In the genomic region with DNA sequence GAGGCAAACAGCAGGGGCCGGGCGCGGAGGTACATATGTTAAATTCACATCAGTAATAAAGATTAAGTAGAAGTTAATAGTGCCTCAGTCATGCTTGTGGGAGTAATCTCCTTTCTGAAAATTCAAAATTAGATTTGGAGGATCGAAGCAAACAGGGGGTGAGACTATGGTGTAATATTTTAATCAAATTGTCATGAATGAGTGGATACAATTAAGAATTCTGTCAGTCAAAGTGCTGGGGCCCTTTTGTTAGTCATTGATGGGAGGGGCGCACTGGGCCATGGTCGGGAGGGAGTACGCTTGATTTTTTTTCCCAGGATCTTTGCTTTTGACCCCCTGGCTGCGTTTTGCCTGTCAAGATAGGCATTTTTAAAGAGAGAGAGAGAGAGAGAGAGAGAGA, we compare ENCODE assay signal across 17 mouse cellular contexts.
DNase-seq lines count a peak whose midpoint lies in the region; ATAC-seq and TF ChIP-seq lines count a peak whose summit lies in the region.
"Had no signal": no experiment of that assay in that cellular context is flagged by ENCODE, and none has a peak within 500 bp of the region (broad histone marks: within the 10 kb centered on the region; RNA-seq: fewer than 3 reads in every experiment).

No protein-coding gene starts in this region.

- H3K36me3 ChIP-seq in limb, embryonic 12.5 days: no peaks in the 10 kb centered on the region
- no peaks in the 10 kb centered on the region for H3K36me3 ChIP-seq in limb, embryonic 10.5 days
- H3K36me3 ChIP-seq in hindbrain, embryonic 12.5 days: no peaks in the 10 kb centered on the region
- H3K36me3 ChIP-seq in midbrain, embryonic 14.5 days (ENCODE audit: control insufficient read depth, insufficient read depth, low read length): no peaks in the 10 kb centered on the region
- no peaks in the 10 kb centered on the region for H3K36me3 ChIP-seq in stomach, postnatal 0 days (ENCODE audit: control insufficient read depth, insufficient read depth, low read length)
- H3K36me3 ChIP-seq: embryonic facial prominence, embryonic 15.5 days; heart, embryonic 15.5 days; kidney, embryonic 15.5 days; liver, embryonic 13.5 days had no signal

- H3K27ac ChIP-seq in limb, embryonic 12.5 days: no peak overlapping the region
- H3K27ac ChIP-seq in limb, embryonic 10.5 days: no peak overlapping the region
- H3K27ac ChIP-seq in hindbrain, embryonic 12.5 days: peak overlapping the region; percentile 82; the same call in 1 of the 2 replicates
- H3K27ac ChIP-seq in midbrain, embryonic 14.5 days (replicated peaks; ENCODE audit: low read depth, low read length): no peak overlapping the region
- no peak overlapping the region for H3K27ac ChIP-seq in stomach, postnatal 0 days (replicated peaks)
- H3K27ac ChIP-seq: embryonic facial prominence, embryonic 15.5 days; heart, embryonic 15.5 days; kidney, embryonic 15.5 days; liver, embryonic 13.5 days had no signal

- H3K9ac ChIP-seq in limb, embryonic 12.5 days (replicated peaks): no peak overlapping the region
- H3K9ac ChIP-seq in hindbrain, embryonic 12.5 days: no peak overlapping the region
- no peak overlapping the region for H3K9ac ChIP-seq in midbrain, embryonic 14.5 days (replicated peaks; ENCODE audit: low read length)
- H3K9ac ChIP-seq in stomach, postnatal 0 days (ENCODE audit: low read length): no peak overlapping the region
- H3K9ac ChIP-seq: embryonic facial prominence, embryonic 15.5 days; heart, embryonic 15.5 days; kidney, embryonic 15.5 days; liver, embryonic 13.5 days had no signal

- WGBS in limb, embryonic 12.5 days: 36% methylated on average over 8 of the region's 8 CpGs
- WGBS in limb, embryonic 10.5 days: 39% methylated on average over 8 of the region's 8 CpGs
- 18% methylated on average over 8 of the region's 8 CpGs for WGBS in hindbrain, embryonic 12.5 days
- 12% methylated on average over 8 of the region's 8 CpGs for WGBS in midbrain, embryonic 14.5 days
- 48% methylated on average over 8 of the region's 8 CpGs for WGBS in stomach, postnatal 0 days

- no peak overlapping the region for H3K4me3 ChIP-seq in limb, embryonic 12.5 days (replicated peaks)
- no peak overlapping the region for H3K4me3 ChIP-seq in limb, embryonic 10.5 days
- H3K4me3 ChIP-seq in hindbrain, embryonic 12.5 days: no peak overlapping the region
- 0 out of 2 replicates have a peak overlapping the region, but pooled peaks have one; percentile 36 for H3K4me3 ChIP-seq in midbrain, embryonic 14.5 days (replicated peaks; ENCODE audit: low read depth, low read length)
- H3K4me3 ChIP-seq in stomach, postnatal 0 days (ENCODE audit: low read depth, low read length): no peak overlapping the region

- no peak for DNase-seq in limb, embryonic 10.5 days (ENCODE audit: low spot score)
- DNase-seq in midbrain, embryonic 14.5 days: no peak
- DNase-seq in adrenal gland, adult 8-10 months: no peak
- DNase-seq in stomach, postnatal 0 days (ENCODE audit: low spot score): no peak
- DNase-seq in layer of hippocampus, postnatal 14 days (ENCODE audit: low spot score in 2 of 2): no peak
- DNase-seq: adrenal gland, postnatal 10 days; cerebellum, postnatal 14 days; liver, embryonic 13.5 days; lung, postnatal 10 days; thymus, postnatal 14 days had no signal

- H3K4me2 ChIP-seq in limb, embryonic 12.5 days: peak overlapping the region; percentile 80; the same call in 1 of the 2 replicates
- H3K4me2 ChIP-seq in hindbrain, embryonic 12.5 days (replicated peaks): peak overlapping the region; percentile 65
- peak overlapping the region; percentile 74 for H3K4me2 ChIP-seq in midbrain, embryonic 14.5 days (ENCODE audit: low read length)
- H3K4me2 ChIP-seq in stomach, postnatal 0 days (replicated peaks; ENCODE audit: low read depth): no peak overlapping the region

- peaks cover 68% of the 10 kb centered on the region for H3K27me3 ChIP-seq in limb, embryonic 12.5 days
- H3K27me3 ChIP-seq in limb, embryonic 10.5 days (ENCODE audit: low read depth, poor library complexity, severe bottlenecking): peaks cover 54% of the 10 kb centered on the region
- H3K27me3 ChIP-seq in hindbrain, embryonic 12.5 days: peaks cover 9% of the 10 kb centered on the region
- peaks cover 4% of the 10 kb centered on the region for H3K27me3 ChIP-seq in midbrain, embryonic 14.5 days (ENCODE audit: control insufficient read depth, insufficient read depth, low read length)
- H3K27me3 ChIP-seq in stomach, postnatal 0 days (ENCODE audit: control insufficient read depth, insufficient read depth, low read length): no peaks in the 10 kb centered on the region

- no peak for ATAC-seq in limb, embryonic 12.5 days (ENCODE audit: insufficient number of reproducible peaks, insufficient read depth, low FRiP score, low TSS enrichment, low read depth)
- ATAC-seq in hindbrain, embryonic 12.5 days (ENCODE audit: low FRiP score): peak; percentile 43; the same call in 1 of the 2 replicates
- ATAC-seq in midbrain, embryonic 14.5 days (ENCODE audit: low FRiP score, low TSS enrichment): no peak
- ATAC-seq in granulocyte monocyte progenitor cell, adult 5-6 weeks (replicated peaks; ENCODE audit: poor library complexity, severe bottlenecking): no peak
- no peak for ATAC-seq in stomach, postnatal 0 days (ENCODE audit: low FRiP score, low TSS enrichment)
- ATAC-seq: inflammation-experienced regulatory T-cells, adult 6 months had no signal

- TF ChIP-seq EP300 in stomach, postnatal 0 days (optimal IDR thresholded peaks at IDR 0.05): no peak

- no peak for TF ChIP-seq CTCF in stomach, postnatal 0 days (IDR thresholded peaks at IDR 0.05; ENCODE audit: low read depth)

- H3K9me3 ChIP-seq in limb, embryonic 12.5 days: no peaks in the 10 kb centered on the region
- H3K9me3 ChIP-seq in limb, embryonic 10.5 days (replicated peaks): no peaks in the 10 kb centered on the region
- no peaks in the 10 kb centered on the region for H3K9me3 ChIP-seq in hindbrain, embryonic 12.5 days (replicated peaks)
- no peaks in the 10 kb centered on the region for H3K9me3 ChIP-seq in midbrain, embryonic 14.5 days (ENCODE audit: control insufficient read depth, low read length)
- H3K9me3 ChIP-seq in stomach, postnatal 0 days (ENCODE audit: control insufficient read depth, low read length): no peaks in the 10 kb centered on the region
- H3K9me3 ChIP-seq: embryonic facial prominence, embryonic 15.5 days; heart, embryonic 15.5 days; kidney, embryonic 15.5 days; liver, embryonic 13.5 days had no signal

- H3K4me1 ChIP-seq in limb, embryonic 12.5 days (replicated peaks): peaks cover 14% of the 10 kb centered on the region
- peaks cover 21% of the 10 kb centered on the region for H3K4me1 ChIP-seq in limb, embryonic 10.5 days
- H3K4me1 ChIP-seq in hindbrain, embryonic 12.5 days: peaks cover 33% of the 10 kb centered on the region
- H3K4me1 ChIP-seq in midbrain, embryonic 14.5 days (ENCODE audit: control insufficient read depth, insufficient read depth, low read length): peaks cover 24% of the 10 kb centered on the region
- H3K4me1 ChIP-seq in stomach, postnatal 0 days (replicated peaks; ENCODE audit: control insufficient read depth, insufficient read depth): no peaks in the 10 kb centered on the region
- H3K4me1 ChIP-seq: liver, embryonic 13.5 days had no signal
